Mouse (Mus musculus): ENCODE measurements around the gene Cth. TPM values are rescaled to one million over a fixed set of nuclear protein-coding genes. Genes with fewer than 3 reads are reported as not detected.
A peak's percentile ranks its signal among the peaks of the same experiment; 100 is the strongest.
"Not testable (repeated sequence)": the region's sequence is repeated elsewhere in the genome, so short reads cannot be mapped to it uniquely, and the experiment has no call there.

Gene Cth
- polyA plus RNA-seq, 1 experiment from 2014 or later: 26.6 TPM

- H3K9me3 ChIP-seq (ENCODE audit: control insufficient read depth, low read length): no peaks in the 10 kb centered on the region
- peak within 1 kb of the TSS; percentile 99 for H3K27ac ChIP-seq (ENCODE audit: low read depth)
- peak; percentile 98 for DNase-seq (ENCODE audit: low spot score)
- peak within 1 kb of the TSS; percentile 80 for H3K4me2 ChIP-seq (ENCODE audit: low read length)
- H3K4me3 ChIP-seq (ENCODE audit: low read depth, low read length): peak within 1 kb of the TSS; percentile 97
- peak within 1 kb of the TSS; percentile 91 for H3K9ac ChIP-seq (ENCODE audit: low read length)
- peaks cover 2% of the 10 kb centered on the region; the same call in 1 of the 2 replicates for H3K4me1 ChIP-seq (replicated peaks; ENCODE audit: control insufficient read depth, insufficient read depth, low read length)
- no peaks in the 10 kb centered on the region for H3K36me3 ChIP-seq (ENCODE audit: control insufficient read depth, insufficient read depth, low read length)
- H3K27me3 ChIP-seq (replicated peaks; ENCODE audit: control insufficient read depth, insufficient read depth, low read length): no peaks in the 10 kb centered on the region
- peak; percentile 98 for ATAC-seq (replicated peaks; ENCODE audit: low FRiP score, low TSS enrichment, low read depth)
- under 1% methylated on average over 45 of the region's 45 CpGs for WGBS
Observed at GRCm38 (mm10) chr3:157946843-157947358, 22.0 kb upstream of the Cth start, which contains the start of gene Ankrd13c. Ankrd13c (plus strand) TSS chr3:157947239.

- H3K27me3 ChIP-seq (replicated peaks; ENCODE audit: control insufficient read depth, insufficient read depth, low read length): no peaks in the 10 kb centered on the region
- H3K9me3 ChIP-seq (ENCODE audit: control insufficient read depth, low read length): no peaks in the 10 kb centered on the region
- no peak overlapping the region for H3K9ac ChIP-seq (ENCODE audit: low read length)
- no peak overlapping the region for H3K4me2 ChIP-seq (ENCODE audit: low read length)
- no peak overlapping the region for H3K4me3 ChIP-seq (ENCODE audit: low read depth, low read length)
- no peaks in the 10 kb centered on the region for H3K4me1 ChIP-seq (replicated peaks; ENCODE audit: control insufficient read depth, insufficient read depth, low read length)
- no peaks in the 10 kb centered on the region for H3K36me3 ChIP-seq (ENCODE audit: control insufficient read depth, insufficient read depth, low read length)
- 89% methylated on average over 2 of the region's 2 CpGs for WGBS
- DNase-seq (ENCODE audit: low spot score) (no peak), ATAC-seq (replicated peaks; ENCODE audit: low FRiP score, low TSS enrichment, low read depth) (no peak)
- no peak overlapping the region for H3K27ac ChIP-seq (ENCODE audit: low read depth)
Observed at GRCm38 (mm10) chr3:157938585-157938984, 13.7 kb upstream of the Cth start.

GRCm38 (mm10) chr3:157934301-157934823 is 9.5 kb upstream of the Cth start:
- 66% methylated on average over 3 of the region's 3 CpGs for WGBS

GRCm38 (mm10) chr3:157933223-157933622 is 8.3 kb upstream of the Cth start:
- H3K27ac ChIP-seq (ENCODE audit: low read depth); H3K36me3 ChIP-seq (ENCODE audit: control insufficient read depth, insufficient read depth, low read length); H3K27me3 ChIP-seq (replicated peaks; ENCODE audit: control insufficient read depth, insufficient read depth, low read length); H3K4me3 ChIP-seq (ENCODE audit: low read depth, low read length); H3K4me1 ChIP-seq (replicated peaks; ENCODE audit: control insufficient read depth, insufficient read depth, low read length); ATAC-seq (replicated peaks; ENCODE audit: low FRiP score, low TSS enrichment, low read depth); H3K9me3 ChIP-seq (ENCODE audit: control insufficient read depth, low read length); H3K9ac ChIP-seq (ENCODE audit: low read length); H3K4me2 ChIP-seq (ENCODE audit: low read length); DNase-seq (ENCODE audit: low spot score): not testable (repeated sequence)
- WGBS: 79% methylated on average over 5 of the region's 6 CpGs

More at GRCm38 (mm10) chr3:157934301-157934823, 9.5 kb upstream of the Cth start:
- no peak overlapping the region for H3K4me3 ChIP-seq (ENCODE audit: low read depth, low read length)
- H3K9ac ChIP-seq (ENCODE audit: low read length): no peak overlapping the region
- H3K4me1 ChIP-seq (replicated peaks; ENCODE audit: control insufficient read depth, insufficient read depth, low read length): no peaks in the 10 kb centered on the region
- DNase-seq (ENCODE audit: low spot score) (no peak), ATAC-seq (replicated peaks; ENCODE audit: low FRiP score, low TSS enrichment, low read depth) (no peak)
- H3K9me3 ChIP-seq (ENCODE audit: control insufficient read depth, low read length): no peaks in the 10 kb centered on the region
- no peaks in the 10 kb centered on the region for H3K27me3 ChIP-seq (replicated peaks; ENCODE audit: control insufficient read depth, insufficient read depth, low read length)
- no peak overlapping the region for H3K27ac ChIP-seq (ENCODE audit: low read depth)
- H3K4me2 ChIP-seq (ENCODE audit: low read length): no peak overlapping the region
- H3K36me3 ChIP-seq (ENCODE audit: control insufficient read depth, insufficient read depth, low read length): no peaks in the 10 kb centered on the region

GRCm38 (mm10) chr3:157932074-157932473 is 7.2 kb upstream of the Cth start:
- no peaks in the 10 kb centered on the region for H3K9me3 ChIP-seq (ENCODE audit: control insufficient read depth, low read length)
- H3K9ac ChIP-seq (ENCODE audit: low read length): no peak overlapping the region
- H3K27ac ChIP-seq (ENCODE audit: low read depth): no peak overlapping the region
- H3K36me3 ChIP-seq (ENCODE audit: control insufficient read depth, insufficient read depth, low read length): no peaks in the 10 kb centered on the region
- no peak overlapping the region for H3K4me2 ChIP-seq (ENCODE audit: low read length)
- no peak overlapping the region for H3K4me3 ChIP-seq (ENCODE audit: low read depth, low read length)
- DNase-seq (ENCODE audit: low spot score): no peak
- H3K4me1 ChIP-seq (replicated peaks; ENCODE audit: control insufficient read depth, insufficient read depth, low read length): no peaks in the 10 kb centered on the region
- whole genome bisulfite sequencing: 46% methylated on average over 3 of the region's 3 CpGs
- no peak; the same call in 1 of the 2 replicates for ATAC-seq (replicated peaks; ENCODE audit: low FRiP score, low TSS enrichment, low read depth)
- no peaks in the 10 kb centered on the region for H3K27me3 ChIP-seq (replicated peaks; ENCODE audit: control insufficient read depth, insufficient read depth, low read length)

- ATAC-seq (replicated peaks; ENCODE audit: low FRiP score, low TSS enrichment, low read depth) (peak; percentile 42), DNase-seq (ENCODE audit: low spot score) (no peak)
- Histone ChIP-seq H3K4me2 (ENCODE audit: low read length) (no peak overlapping the region), H3K9me3 (ENCODE audit: control insufficient read depth, low read length) (no peaks in the 10 kb centered on the region), H3K4me1 (replicated peaks; ENCODE audit: control insufficient read depth, insufficient read depth, low read length) (no peaks in the 10 kb centered on the region), H3K4me3 (ENCODE audit: low read depth, low read length) (no peak overlapping the region), H3K27me3 (replicated peaks; ENCODE audit: control insufficient read depth, insufficient read depth, low read length) (no peaks in the 10 kb centered on the region), H3K27ac (ENCODE audit: low read depth) (no peak overlapping the region), H3K9ac (ENCODE audit: low read length) (no peak overlapping the region), H3K36me3 (ENCODE audit: control insufficient read depth, insufficient read depth, low read length) (no peaks in the 10 kb centered on the region)
- 55% methylated on average over 3 of the region's 3 CpGs for WGBS
Observed at GRCm38 (mm10) chr3:157931592-157931991, 6.7 kb upstream of the Cth start.

- DNase-seq (ENCODE audit: low spot score) (no peak), ATAC-seq (replicated peaks; ENCODE audit: low FRiP score, low TSS enrichment, low read depth) (no peak)
- H3K9ac ChIP-seq (ENCODE audit: low read length): no peak overlapping the region
- H3K27me3 ChIP-seq (replicated peaks; ENCODE audit: control insufficient read depth, insufficient read depth, low read length): no peaks in the 10 kb centered on the region
- no peaks in the 10 kb centered on the region for H3K36me3 ChIP-seq (ENCODE audit: control insufficient read depth, insufficient read depth, low read length)
- no peak overlapping the region for H3K4me2 ChIP-seq (ENCODE audit: low read length)
- H3K9me3 ChIP-seq (ENCODE audit: control insufficient read depth, low read length): no peaks in the 10 kb centered on the region
- H3K4me3 ChIP-seq (ENCODE audit: low read depth, low read length): no peak overlapping the region
- no peak overlapping the region for H3K27ac ChIP-seq (ENCODE audit: low read depth)
- H3K4me1 ChIP-seq (replicated peaks; ENCODE audit: control insufficient read depth, insufficient read depth, low read length): no peaks in the 10 kb centered on the region
- 76% methylated on average over 1 of the region's 1 CpGs for WGBS
Observed at GRCm38 (mm10) chr3:157929417-157929816, 4.5 kb upstream of the Cth start.

- Histone ChIP-seq H3K4me3 (ENCODE audit: low read depth, low read length) (no peak overlapping the region), H3K4me1 (replicated peaks; ENCODE audit: control insufficient read depth, insufficient read depth, low read length) (no peaks in the 10 kb centered on the region), H3K36me3 (ENCODE audit: control insufficient read depth, insufficient read depth, low read length) (no peaks in the 10 kb centered on the region), H3K27ac (ENCODE audit: low read depth) (no peak overlapping the region), H3K4me2 (ENCODE audit: low read length) (no peak overlapping the region), H3K27me3 (replicated peaks; ENCODE audit: control insufficient read depth, insufficient read depth, low read length) (no peaks in the 10 kb centered on the region), H3K9me3 (ENCODE audit: control insufficient read depth, low read length) (no peaks in the 10 kb centered on the region), H3K9ac (ENCODE audit: low read length) (no peak overlapping the region)
- DNase-seq (ENCODE audit: low spot score): no peak
- WGBS: 75% methylated on average over 2 of the region's 2 CpGs
- no peak for ATAC-seq (replicated peaks; ENCODE audit: low FRiP score, low TSS enrichment, low read depth)
Observed at GRCm38 (mm10) chr3:157928731-157929130, 3.9 kb upstream of the Cth start.

- Histone ChIP-seq H3K9me3 (ENCODE audit: control insufficient read depth, low read length) (no peaks in the 10 kb centered on the region), H3K4me2 (ENCODE audit: low read length) (no peak overlapping the region), H3K4me1 (replicated peaks; ENCODE audit: control insufficient read depth, insufficient read depth, low read length) (no peaks in the 10 kb centered on the region), H3K36me3 (ENCODE audit: control insufficient read depth, insufficient read depth, low read length) (no peaks in the 10 kb centered on the region), H3K9ac (ENCODE audit: low read length) (no peak overlapping the region), H3K27ac (ENCODE audit: low read depth) (no peak overlapping the region), H3K4me3 (ENCODE audit: low read depth, low read length) (no peak overlapping the region), H3K27me3 (replicated peaks; ENCODE audit: control insufficient read depth, insufficient read depth, low read length) (no peaks in the 10 kb centered on the region)
- ATAC-seq (replicated peaks; ENCODE audit: low FRiP score, low TSS enrichment, low read depth) (no peak), DNase-seq (ENCODE audit: low spot score) (no peak)
- 30% methylated on average over 2 of the region's 2 CpGs for WGBS
Observed at GRCm38 (mm10) chr3:157926761-157927160, 1.9 kb upstream of the Cth start.

All from intestine, embryonic 14.5 days (tissue).